Mouse (Mus musculus) hindbrain, embryonic 16.5 days (tissue): Measurements from ENCODE around the gene Atad2b. TPM values are rescaled to one million over a fixed set of nuclear protein-coding genes. Genes with fewer than 3 reads are reported as not detected.

Source experiments
- ATAC-seq: fragments of 200-750 bp; cut with Nextera tagmentation; 2 replicates; pipeline ENCODE4 v1.8.0; 2017; ENCODE audit warnings: moderate TSS enrichment, moderate library complexity
- H3K27ac ChIP-seq: fragments of 300-500 bp; sonication (generic); 2 replicates; pipeline ENCODE4 v1.5.1; 2014; ENCODE audit warnings: low read depth, mild to moderate bottlenecking, control low read depth, low read length, moderate library complexity
- H3K27me3 ChIP-seq: fragments of 300-500 bp; sonication (generic); replicated peaks from 2 replicates; pipeline ENCODE4 v1.6.1; 2014; ENCODE audit warnings: low read length; ENCODE audit not compliant: control insufficient read depth, insufficient read depth
- H3K36me3 ChIP-seq: fragments of 300-500 bp; sonication (generic); 2 replicates; pipeline ENCODE4 v1.6.1; 2014; ENCODE audit warnings: mild to moderate bottlenecking, low read length, moderate library complexity, mixed read lengths; ENCODE audit not compliant: control insufficient read depth, insufficient read depth
- H3K4me1 ChIP-seq: fragments of 300-500 bp; sonication (generic); 2 replicates; pipeline ENCODE4 v1.6.1; 2014; ENCODE audit warnings: low read depth, low read length; ENCODE audit not compliant: control insufficient read depth, insufficient read depth
- H3K4me2 ChIP-seq: fragments of 300-500 bp; sonication (generic); 2 replicates; pipeline ENCODE4 v1.6.1; 2014; ENCODE audit warnings: mild to moderate bottlenecking, low read length, control low read depth, moderate library complexity
- H3K4me3 ChIP-seq: fragments of 300-500 bp; sonication (generic); 2 replicates; pipeline ENCODE4 v1.5.1; 2014; ENCODE audit warnings: mild to moderate bottlenecking, low read length, control low read depth, moderate library complexity
- H3K9ac ChIP-seq: fragments of 300-500 bp; sonication (generic); 2 replicates; pipeline ENCODE4 v1.6.1; 2014; ENCODE audit warnings: low read depth, mild to moderate bottlenecking, control low read depth, low read length, moderate library complexity
- H3K9me3 ChIP-seq: fragments of 300-500 bp; sonication (generic); 2 replicates; pipeline ENCODE4 v1.6.1; 2014; ENCODE audit warnings: mild to moderate bottlenecking, low read length, moderate library complexity; ENCODE audit not compliant: control insufficient read depth
- WGBS: fragments of 180-500 bp; shearing (Covaris S2); extraction: QIAGEN DNeasy Blood & Tissue Kit; methylation state at CpG from one replicate; pipeline ENCODE4 v1.1.7; 2014; 5-methylcytosine and 5-hydroxymethylcytosine counted together
- polyA plus RNA-seq: library from polyadenylated mRNA; unstranded; fragments of >200 nt; fragmentation: Nextera tagmentation; extraction: Ambion mirVana; gene quantifications from 2 replicates; pipeline ENCODE4 v1.2.1, GENCODE M21; 2015

Atad2b gene
- polyA plus RNA-seq, 1 experiment from 2014 or later = 5.9 TPM

DNA sequence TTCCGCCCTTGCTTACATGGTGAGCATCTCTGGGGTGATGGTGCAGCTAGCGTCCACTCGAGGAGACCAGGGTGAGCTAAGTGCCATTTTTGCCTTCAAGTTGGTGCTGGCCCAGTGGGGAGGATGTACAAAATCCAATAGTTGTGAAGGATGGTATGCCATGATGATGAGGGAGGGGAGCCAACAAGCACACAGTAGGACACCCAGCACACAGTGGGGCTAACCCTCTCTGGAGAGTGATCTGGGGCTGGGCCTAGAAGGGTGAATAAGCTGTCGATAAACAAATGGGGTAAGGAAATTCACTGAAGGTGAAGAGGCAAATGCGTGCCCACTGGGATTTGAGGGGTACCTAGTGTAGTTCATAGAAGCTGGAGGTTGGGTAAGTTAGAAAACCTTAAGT is 167.6 kb downstream of the Atad2b start:
- H3K27me3 ChIP-seq = no peaks in the 10 kb centered on the region
- ATAC-seq = no peak
- peaks cover 20% of the 10 kb centered on the region for H3K4me1 ChIP-seq
- H3K27ac ChIP-seq = no peak overlapping the region
- H3K4me2 ChIP-seq = no peak overlapping the region
- peaks cover 30% of the 10 kb centered on the region for H3K36me3 ChIP-seq
- no peaks in the 10 kb centered on the region for H3K9me3 ChIP-seq
- H3K9ac ChIP-seq = no peak overlapping the region
- WGBS = 98% methylated on average over 5 of the region's 5 CpGs
- no peak overlapping the region for H3K4me3 ChIP-seq

DNA sequence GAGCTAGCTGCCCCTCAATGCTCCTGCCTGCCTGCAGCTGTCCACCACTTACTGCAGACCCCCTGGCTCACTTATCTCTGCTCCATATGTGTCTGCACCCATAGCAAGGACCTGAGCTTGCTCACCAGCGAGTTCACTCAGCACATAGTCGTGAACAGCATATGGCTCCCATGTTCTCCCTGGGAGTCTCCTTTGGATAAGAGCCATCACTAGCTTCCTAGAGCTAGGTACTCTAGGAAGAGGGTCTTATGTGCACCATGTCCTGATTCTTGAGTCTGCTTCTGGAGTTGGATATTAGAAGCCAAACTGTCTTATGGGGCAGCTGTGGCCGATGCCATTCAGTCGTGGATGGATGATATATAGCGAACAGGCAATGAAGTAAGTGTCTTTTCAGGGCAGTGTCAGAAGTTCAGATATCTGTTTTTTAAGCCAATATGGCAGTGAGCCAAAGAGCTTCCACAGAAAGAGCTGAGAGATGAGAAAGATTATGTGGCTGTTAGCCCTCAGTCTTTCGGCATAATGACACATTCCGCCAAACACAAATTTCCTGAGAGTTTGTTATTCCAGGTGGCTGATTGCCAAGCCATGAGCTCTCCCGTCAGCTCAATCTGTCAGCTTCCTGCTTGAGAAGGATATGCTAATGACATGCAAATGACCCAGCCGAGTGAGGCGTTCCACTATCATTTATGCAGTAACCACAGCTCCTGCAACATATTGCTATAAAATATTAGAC is 170.8 kb downstream of the Atad2b start:
- Histone ChIP-seq H3K36me3 (peaks cover 31% of the 10 kb centered on the region), H3K4me3 (no peak overlapping the region), H3K4me1 (peaks cover 22% of the 10 kb centered on the region), H3K9ac (no peak overlapping the region), H3K27me3 (no peaks in the 10 kb centered on the region), H3K27ac (peak overlapping the region; percentile 59), H3K4me2 (no peak overlapping the region), H3K9me3 (no peaks in the 10 kb centered on the region)
- peak; percentile 71 for ATAC-seq
- WGBS = 20% methylated on average over 10 of the region's 10 CpGs

DNA sequence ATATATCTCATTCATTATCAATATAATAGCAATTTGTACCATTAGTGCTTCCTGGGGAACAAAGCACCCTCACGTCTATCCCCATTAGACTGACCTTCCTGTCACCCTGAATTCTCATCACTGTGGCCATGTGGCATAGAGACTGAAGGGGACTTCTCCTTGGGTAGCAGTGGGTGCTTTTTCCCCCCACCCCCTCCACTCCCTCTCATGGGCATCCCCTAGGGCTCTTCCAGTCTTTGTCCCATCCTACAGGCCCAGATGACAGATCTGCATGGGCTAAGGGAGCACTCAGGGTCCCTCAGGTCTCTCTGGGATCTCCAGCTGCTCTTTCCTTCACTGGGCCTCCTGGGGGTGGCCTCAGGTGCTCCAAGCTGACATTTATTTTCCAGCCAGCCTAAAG is 171.5 kb downstream of the Atad2b start:
- no peaks in the 10 kb centered on the region for H3K9me3 ChIP-seq
- WGBS = 11% methylated on average over 1 of the region's 1 CpGs

More for the DNA sequence above, 171.5 kb downstream of the Atad2b start:
- H3K27ac ChIP-seq = peak overlapping the region; percentile 73
- peaks cover 22% of the 10 kb centered on the region for H3K4me1 ChIP-seq
- no peak overlapping the region for H3K4me2 ChIP-seq
- H3K36me3 ChIP-seq = peaks cover 26% of the 10 kb centered on the region
- peak overlapping the region; percentile 38 for H3K9ac ChIP-seq
- ATAC-seq = peak; percentile 22
- H3K27me3 ChIP-seq = no peaks in the 10 kb centered on the region
- no peak overlapping the region for H3K4me3 ChIP-seq

Other genes with a start within 250 kb of the Atad2b start
- gene Fam228a, start 178.9 kb upstream of the Atad2b start, polyA plus RNA-seq = 0.77 and 1.1 TPM in 2 replicates
- 14.2 and 15.5 TPM in 2 replicates for gene Pfn4, start 148.3 kb upstream of the Atad2b start, polyA plus RNA-seq
- 6.6 and 7.0 TPM in 2 replicates for gene Fam228b, start 148.1 kb upstream of the Atad2b start, polyA plus RNA-seq
- 163 and 189 TPM in 2 replicates for gene Sf3b6, start 99.8 kb upstream of the Atad2b start, polyA plus RNA-seq
- 64.0 and 80.0 TPM in 2 replicates for gene Fkbp1b, start 75.8 kb upstream of the Atad2b start, polyA plus RNA-seq
- 12.4 and 14.6 TPM in 2 replicates for gene Wdcp, start 74.0 kb upstream of the Atad2b start, polyA plus RNA-seq
- 2.5 and 2.6 TPM in 2 replicates for gene Mfsd2b, start 43.0 kb upstream of the Atad2b start, polyA plus RNA-seq
- 43.1 and 47.5 TPM in 2 replicates for gene Ubxn2a, start 9.6 kb upstream of the Atad2b start, polyA plus RNA-seq